Mouse (Mus musculus) thymus, postnatal 36 days (tissue): ENCODE results near the gene Tdrd5.
"Not testable (repeated sequence)": the region's sequence is repeated elsewhere in the genome, so short reads cannot be mapped to it uniquely, and the experiment has no call there.

Experiments used
- DNase-seq, 2 experiments: peaks; one replicate each; pipeline ENCODE4 v3.0.0; 2022; ENCODE audit warnings: mixed read lengths in 2 of 2

The Tdrd5 gene

DNA sequence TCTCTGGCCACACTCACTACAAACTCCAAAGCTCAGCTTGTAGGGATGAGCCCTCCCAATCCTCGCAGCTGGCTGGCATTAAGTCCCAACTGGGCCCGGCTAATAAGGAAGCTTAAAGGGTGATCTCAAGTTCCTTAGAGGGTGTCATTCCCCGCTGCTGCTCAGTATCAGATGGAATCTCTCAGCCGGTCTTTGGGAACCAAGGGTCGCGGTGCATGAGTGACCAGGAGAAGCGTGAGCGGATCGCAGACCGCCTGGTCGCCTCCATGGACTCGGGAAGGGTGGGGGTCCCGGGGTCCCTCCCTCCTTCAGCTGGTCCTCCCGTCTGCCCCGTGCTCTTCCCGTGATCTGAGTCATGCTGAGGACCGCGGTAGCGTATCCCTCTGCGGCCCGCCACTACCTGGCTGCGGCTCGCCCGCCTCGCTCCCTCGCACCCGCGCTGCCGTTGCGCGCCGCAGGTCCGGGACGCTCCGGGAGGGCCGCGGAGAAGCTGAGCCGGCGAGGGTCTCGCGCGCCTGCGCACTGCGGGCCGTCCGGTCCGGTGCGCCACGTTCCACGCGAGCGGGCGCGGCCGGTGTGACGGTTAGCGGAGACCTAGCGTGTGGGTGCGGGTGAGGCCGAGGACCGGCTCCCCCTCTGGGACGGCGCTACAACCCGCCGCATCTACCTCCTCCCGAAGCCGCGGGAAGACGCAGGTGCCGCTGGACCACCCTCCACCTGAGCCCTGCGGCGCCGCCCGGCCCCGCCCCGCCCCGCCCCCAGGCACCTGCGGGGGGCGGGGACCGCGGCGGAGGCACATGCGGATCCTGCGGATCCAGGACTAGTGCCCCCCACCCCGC lies at the start of gene Tdrd5:
Gene Tdrd5, minus strand, starts transcription at position 754 of the 839 bp plus-strand sequence.
- peak; percentile 72 to 78 for DNase-seq

GRCm38 (mm10) chr1:156352466-156352865 lies 49.0 kb upstream of the Tdrd5 start:
- DNase-seq = no peak

DNA sequence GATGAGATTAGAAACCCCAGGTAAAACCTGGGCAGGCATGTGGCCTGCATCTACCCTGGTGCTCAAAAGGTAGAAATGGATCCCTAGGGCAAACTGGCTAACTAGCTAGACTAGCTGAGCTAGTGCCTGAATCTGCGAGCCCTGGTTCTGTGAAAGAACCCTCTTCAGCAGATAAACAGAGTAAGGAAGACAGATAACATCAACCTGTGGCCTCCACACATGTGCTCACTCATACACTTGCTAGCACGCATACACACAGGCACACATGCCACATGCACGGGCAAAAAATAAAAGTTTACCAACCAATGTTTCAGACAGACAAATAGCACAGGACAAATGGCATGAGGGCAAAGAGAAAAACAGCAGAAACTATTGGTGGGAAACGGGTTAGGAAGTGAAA lies 47.0 kb upstream of the Tdrd5 start:
- peak; percentile 46 to 51 for DNase-seq

GRCm38 (mm10) chr1:156349031-156349430 lies 45.6 kb upstream of the Tdrd5 start:
- DNase-seq = peak in 1 of 2 experiments; percentile 27

- no peak for DNase-seq
These were observed 42.2 kb upstream of the Tdrd5 start for GRCm38 (mm10) chr1:156345633-156346032.

GRCm38 (mm10) chr1:156344433-156344832 lies 41.0 kb upstream of the Tdrd5 start:
- DNase-seq = no peak

GRCm38 (mm10) chr1:156340847-156341246 lies 37.4 kb upstream of the Tdrd5 start:
- DNase-seq = no peak

- no peak for DNase-seq
These were observed 19.7 kb upstream of the Tdrd5 start for GRCm38 (mm10) chr1:156323126-156323525.

- peak; percentile 29 to 43 for DNase-seq
These were observed 7.2 kb upstream of the Tdrd5 start, which contains the start of gene Nphs2 for GRCm38 (mm10) chr1:156310630-156311029. Nphs2 (plus strand) TSS chr1:156310727.

DNA sequence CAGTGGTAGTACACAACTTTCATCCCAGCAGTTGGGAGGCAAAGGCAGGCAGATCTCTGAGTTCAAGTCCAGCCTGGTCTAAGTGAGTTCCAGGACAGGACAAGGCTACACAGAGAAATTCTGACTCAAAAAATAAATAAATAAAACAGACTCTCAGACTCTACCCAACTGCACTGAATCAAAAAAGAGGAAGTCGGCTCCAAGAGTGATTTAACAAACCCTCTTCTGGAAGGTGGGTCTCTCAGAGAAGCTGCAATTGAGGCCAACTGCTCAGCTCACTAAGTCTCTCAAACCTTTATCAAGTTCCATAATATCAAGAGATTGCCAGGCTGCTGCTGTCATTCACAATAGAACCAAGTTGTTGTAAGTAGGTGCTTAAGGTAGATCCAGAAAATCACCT lies 5.1 kb upstream of the Tdrd5 start:
- DNase-seq = no peak

DNA sequence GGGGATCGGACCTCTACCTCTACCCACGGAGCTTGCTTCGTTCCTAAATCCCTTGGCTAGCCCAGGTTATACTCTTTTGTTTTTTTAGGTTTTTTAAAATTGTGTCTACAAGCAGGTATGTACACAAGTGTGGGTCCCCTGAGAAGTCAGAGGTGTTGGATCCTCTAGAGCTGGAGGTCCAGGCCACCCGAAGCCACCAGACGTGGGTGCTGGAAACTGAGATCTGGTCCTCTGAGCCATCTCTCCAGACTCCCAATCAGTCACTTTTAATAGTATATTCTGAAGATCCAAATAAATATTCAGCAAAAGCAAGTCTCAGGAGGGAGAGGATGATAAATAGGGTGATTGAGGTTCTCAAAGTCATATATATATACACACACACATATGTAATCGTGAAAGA lies 13.4 kb downstream of the Tdrd5 start:
- no peak for DNase-seq

GRCm38 (mm10) chr1:156289222-156289587 lies 14.3 kb downstream of the Tdrd5 start:
- not testable (repeated sequence) for DNase-seq

GRCm38 (mm10) chr1:156288556-156289221 lies 14.8 kb downstream of the Tdrd5 start:
- no peak for DNase-seq

DNA sequence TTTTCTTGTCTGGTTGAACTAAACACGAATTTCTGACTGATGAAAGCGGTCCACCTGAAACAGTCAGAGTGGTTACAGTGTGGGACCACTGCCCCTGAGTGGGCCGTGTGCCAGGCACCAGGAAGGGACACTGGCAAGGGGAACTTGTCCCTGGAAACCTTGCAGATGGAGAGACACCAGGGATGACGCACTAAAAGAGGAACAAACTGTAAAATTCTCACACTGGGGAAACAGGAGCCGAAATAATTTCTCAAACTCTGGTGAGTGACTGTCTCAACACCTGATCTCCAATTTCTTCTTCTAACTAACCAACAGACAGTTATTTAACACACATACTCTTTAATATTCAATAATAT lies 17.9 kb downstream of the Tdrd5 start:
- no peak for DNase-seq

DNA sequence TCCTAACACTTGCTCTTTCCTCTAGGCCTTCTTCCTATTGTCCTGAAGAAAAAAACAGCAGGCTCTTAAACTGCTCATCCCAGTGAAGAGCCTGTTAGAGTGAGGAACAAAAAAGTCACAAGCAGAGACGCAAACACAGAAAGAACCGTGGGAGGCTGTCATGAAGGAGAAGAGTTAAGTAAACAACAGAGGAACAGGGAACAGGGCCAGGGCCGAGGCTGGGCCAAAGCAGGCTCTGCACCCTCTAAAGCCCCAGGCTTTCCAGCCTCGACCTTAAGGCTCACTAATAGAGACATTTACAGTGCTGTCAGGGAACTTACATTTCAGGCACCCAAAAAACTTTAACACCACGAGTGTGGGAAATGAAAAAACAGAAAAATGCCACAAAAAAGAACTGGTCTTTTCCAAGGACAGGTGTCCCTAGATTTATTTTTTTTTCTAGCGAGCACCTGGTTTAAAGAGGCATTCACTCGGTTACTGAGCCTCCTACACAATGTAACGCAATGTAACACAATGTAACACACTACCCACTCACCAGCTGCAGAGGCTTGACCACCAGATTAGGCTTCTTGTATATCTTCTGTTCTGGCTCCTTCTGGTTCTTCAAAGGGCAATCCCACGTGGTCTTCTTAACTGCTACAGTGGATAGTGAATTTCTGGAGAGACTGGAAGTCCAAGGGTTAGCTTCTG lies 18.5 kb downstream of the Tdrd5 start:
- no peak for DNase-seq

- peak; percentile 19 to 44 for DNase-seq
These were observed 19.3 kb downstream of the Tdrd5 start for GRCm38 (mm10) chr1:156284207-156284606.

- DNase-seq = peak; percentile 54 to 71
These were observed 23.3 kb downstream of the Tdrd5 start for GRCm38 (mm10) chr1:156280131-156280530.

DNA sequence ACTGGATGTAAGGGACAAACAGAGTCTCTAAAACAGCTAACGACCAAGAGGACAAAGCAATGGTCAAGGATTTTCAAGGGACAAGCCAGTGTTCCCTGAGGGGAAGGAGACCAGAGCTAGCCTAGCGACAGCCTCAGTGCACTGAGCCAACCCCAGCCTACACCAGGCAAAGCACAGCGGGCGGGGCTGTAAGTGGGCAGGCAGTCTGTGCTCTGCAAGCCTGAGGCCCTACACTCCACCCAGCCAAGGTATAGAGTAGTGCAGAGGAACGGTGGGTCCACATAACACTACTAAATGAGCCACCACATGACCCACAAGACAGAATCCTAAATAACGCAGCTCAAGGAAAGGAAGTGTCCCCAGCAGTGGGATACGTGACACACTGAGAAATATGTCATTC lies 29.8 kb downstream of the Tdrd5 start:
- no peak for DNase-seq

DNA sequence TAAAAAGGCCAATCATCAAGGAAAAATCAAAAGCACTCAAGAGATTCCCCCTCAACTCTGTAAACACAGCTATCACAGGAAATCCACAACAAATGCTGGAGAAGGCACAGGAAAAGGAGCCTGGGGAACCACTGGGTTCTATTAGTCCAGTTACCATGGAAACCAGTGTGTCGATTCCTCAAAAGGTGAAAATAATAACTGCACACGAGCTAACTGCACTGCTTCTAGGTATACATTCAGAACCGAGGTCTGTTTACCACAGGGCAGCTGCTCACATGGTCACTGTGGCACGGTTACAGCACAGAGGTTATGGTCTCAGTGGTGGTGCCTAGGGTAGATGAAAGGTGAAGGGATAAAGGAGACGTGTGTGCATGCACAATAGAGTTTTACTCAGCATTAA lies 31.8 kb downstream of the Tdrd5 start:
- DNase-seq = no peak

DNA sequence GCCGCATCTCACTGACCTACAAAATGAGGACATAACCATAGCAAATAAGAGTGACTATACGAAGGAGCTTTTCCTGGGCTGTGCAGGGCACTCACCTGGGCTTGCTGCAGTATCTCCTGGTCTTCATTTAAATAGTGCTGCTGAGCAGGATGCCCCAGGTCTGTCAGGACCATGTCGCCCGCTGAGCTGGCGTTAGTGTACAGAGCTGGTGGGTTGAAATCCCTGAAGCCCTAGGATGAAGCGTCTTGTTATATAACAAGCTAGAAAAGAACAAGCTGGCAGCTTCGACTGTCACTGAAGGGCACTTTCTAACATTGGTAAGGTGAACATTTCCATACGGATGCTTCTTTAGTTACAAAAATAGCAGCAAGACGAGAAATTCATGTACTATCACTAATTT lies 33.0 kb downstream of the Tdrd5 start:
- no peak for DNase-seq

DNA sequence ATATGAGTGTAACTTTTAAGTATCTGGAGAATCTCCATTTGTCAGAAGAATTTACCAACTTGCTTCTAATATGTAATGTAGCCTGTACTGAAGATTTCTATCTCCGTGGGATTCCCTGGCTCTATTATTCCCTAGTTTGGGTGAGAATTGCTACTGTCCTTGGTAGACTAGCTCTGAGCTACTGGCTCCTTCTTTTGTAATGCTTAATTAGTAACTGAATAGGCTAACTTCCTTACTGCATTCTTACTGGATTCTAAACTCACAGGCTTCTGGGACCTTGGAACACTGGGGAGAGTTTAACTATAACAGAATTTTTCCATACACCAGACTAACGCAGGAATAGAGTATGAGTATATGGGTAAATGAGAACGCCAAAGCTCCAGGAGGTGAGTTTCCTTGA lies 34.9 kb downstream of the Tdrd5 start:
- DNase-seq = not testable (repeated sequence)

GRCm38 (mm10) chr1:156263946-156264345 lies 39.5 kb downstream of the Tdrd5 start:
- DNase-seq = no peak

- peak; percentile 66 to 72 for DNase-seq
These were observed 40.1 kb downstream of the Tdrd5 start for GRCm38 (mm10) chr1:156263352-156263751.

DNA sequence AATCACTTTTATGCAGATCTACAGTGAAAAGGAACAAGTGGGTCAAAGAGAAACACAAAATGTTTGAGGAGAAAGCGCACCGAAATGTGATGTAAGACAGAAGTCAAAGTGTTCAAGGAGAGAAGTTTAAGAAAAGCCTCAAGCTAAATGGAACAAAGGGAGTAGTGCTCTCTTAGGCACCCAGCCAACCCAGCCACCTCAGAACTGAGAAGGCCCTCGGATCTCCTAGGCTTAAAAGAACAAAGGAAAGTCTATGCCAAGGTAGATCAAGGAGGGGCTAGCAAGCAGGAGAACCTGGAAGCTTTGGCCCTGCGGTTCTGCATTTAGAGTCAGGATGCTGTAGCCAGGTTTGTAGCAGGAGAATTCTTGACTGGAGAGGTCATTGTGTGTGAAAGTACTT lies 48.6 kb downstream of the Tdrd5 start:
- no peak for DNase-seq
